Mouse (Mus musculus) adipocyte (in vitro differentiated cells): ENCODE measurements around the gene Slc41a1.

Source experiments
- DNase-seq: peaks from one replicate; pipeline ENCODE4 v3.0.0-alpha.2; 2016; ENCODE audit warnings: low spot score

Gene Slc41a1

DNA sequence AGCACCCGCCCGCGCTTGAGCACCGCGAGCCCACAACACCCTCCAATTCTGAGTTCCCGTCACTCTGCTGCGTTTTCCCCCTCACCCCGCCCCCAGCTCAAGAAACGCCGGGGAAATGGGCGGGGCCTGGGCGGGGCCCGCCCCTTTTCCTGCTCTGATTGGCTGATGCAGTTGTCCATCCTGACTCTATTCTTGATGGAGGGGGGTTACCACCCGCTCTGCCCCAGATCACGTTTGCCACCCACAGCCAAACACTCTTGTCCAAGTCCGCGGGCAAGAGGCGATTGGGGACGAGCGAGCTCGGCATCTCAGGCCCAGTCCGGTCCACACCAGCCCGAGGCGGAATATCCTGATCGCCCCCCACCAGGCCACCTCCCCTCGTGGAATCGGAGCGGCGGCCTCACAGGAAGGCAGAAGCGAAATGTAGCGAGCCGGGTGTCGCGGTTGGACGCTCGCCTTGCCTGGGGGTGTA lies 530 bp downstream of the Slc41a1 start:
- peak; percentile 94 for DNase-seq

- DNase-seq: peak; percentile 56
Measured at GRCm38 (mm10) chr1:131828297-131829126, 1.2 kb downstream of the Slc41a1 start.

- DNase-seq: no peak
Measured at GRCm38 (mm10) chr1:131829279-131829678, 2.0 kb downstream of the Slc41a1 start.

DNA sequence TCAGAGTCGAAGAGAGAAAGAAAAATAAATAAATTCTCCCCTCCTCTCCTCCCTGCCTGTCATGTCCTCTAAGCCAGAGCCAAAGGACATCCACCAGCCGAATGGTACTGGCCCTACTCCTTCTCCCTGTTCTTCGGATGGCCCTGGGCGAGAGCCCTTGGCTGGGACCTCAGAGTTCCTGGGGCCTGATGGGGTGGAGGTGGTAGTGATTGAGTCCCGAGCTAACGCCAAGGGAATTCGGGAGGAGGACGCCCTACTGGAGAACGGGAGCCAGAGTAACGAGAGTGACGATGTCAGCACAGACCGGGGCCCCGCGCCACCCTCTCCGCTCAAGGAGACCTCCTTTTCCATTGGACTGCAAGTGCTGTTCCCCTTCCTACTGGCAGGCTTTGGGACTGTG lies 3.3 kb downstream of the Slc41a1 start:
- no peak for DNase-seq

DNA sequence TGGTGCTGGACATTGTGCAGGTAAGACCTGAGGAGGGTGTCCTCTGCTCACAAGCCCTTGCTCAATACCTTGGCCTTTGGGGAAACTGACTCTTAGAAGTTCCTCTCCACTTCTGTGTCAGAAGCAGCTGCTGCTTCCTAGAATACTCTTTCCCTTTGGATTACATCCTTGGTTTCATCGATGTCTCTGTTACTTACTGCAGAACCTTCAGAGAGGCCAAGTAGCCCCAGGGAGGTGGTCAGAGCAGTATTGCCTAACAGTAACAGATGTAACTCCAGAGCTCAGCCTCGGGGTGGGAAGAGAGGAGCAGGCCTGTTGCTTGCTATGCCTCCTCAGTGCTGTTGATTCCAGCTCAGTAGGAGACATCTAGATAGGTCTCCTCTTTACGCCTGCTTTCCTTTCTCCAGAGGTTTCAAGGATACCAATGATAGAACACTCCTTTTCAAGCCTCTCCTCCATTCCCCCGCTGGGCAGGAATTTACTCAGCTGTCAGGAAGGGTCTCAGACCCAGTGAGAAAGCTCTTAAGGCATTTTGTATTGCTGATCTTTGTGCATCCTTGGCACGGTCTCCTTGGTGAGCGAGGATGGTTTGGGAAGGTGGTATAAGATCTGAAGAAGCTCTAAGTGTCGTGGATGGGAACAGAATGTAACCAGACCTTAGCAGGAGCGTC lies 3.8 kb downstream of the Slc41a1 start:
- no peak for DNase-seq

DNA sequence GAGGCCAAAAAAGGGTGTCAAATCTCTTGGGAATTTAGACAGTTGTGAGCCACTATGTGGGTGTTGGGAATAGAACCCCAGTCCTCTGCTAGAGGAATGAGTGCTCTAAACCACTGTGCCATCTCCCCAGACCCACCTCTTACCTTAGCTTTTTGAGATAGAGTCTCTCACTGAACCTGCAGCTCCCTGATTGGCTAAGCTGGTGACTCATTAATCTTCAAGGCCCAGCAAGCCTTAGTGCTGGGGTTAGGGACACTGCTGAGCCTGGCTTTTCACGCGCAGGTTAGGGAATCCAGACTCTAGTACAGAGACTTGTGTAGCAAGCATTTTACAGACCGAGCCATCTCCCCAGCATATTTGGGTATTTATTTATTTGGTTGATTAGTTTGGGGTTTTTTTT lies 9.7 kb downstream of the Slc41a1 start:
- no peak for DNase-seq

GRCm38 (mm10) chr1:131838542-131838941 lies 11.2 kb downstream of the Slc41a1 start:
- DNase-seq: no peak

DNA sequence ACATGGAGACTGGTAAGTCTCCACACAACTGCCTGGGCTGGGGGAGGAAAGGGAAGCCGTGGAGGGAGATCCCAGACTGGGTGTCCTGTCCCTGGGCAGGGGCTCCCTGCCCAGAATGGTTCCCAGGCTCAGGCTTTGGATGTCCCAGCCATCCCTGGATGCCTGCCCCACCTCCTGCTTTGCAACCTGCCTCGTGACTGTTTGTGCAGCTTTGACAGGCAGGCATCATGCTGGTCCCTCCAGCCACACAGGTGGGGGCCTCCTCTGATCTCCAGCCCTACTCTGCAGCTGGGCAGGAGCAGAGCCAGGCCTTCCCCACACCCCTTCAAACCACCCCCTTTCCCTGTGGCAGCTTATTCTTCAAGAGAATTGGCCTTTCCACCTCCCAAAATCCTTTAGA lies 12.0 kb downstream of the Slc41a1 start:
- DNase-seq: no peak

DNA sequence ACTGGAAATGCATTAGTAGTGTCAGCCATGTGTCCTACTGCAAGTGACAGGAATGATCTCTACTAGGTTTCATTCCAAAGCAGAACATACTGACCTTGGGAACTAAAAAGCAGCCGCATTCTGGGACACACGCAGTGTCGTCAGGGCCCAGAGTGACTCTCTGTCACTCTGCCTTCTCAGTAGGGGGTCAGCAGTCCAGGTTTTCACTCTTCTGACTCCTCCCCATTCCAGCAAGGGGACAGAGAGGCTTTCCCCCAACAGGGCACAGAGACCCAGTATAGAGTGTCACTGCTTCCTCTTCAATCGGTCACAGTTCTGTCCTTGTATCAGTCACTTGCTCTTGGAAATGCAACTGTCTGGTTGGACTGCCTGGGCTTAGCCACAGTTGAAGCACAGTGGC lies 14.9 kb downstream of the Slc41a1 start:
- DNase-seq: no peak

- DNase-seq: no peak
Measured at GRCm38 (mm10) chr1:131843758-131844157, 16.5 kb downstream of the Slc41a1 start.

GRCm38 (mm10) chr1:131844883-131845282 lies 17.6 kb downstream of the Slc41a1 start:
- no peak for DNase-seq

DNA sequence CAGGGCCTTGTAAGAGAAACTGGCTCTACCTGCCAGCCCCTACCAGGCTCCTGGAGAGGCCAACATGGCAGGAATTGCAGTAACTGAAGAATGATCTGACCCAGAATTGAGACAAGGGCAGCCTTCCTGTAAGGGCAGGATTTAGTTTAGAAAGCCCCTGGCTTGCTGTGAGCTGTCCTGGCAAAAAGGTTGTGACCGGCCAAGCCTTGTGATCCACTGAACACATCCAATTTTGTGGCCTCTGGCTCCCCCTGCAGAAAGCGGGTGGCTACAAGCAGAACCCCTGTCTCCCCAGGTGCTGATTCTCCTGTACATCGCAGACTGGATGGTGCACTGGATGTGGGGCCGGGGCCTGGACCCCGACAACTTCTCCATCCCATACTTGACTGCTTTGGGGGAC lies 19.0 kb downstream of the Slc41a1 start:
- peak; percentile 44 for DNase-seq

DNA sequence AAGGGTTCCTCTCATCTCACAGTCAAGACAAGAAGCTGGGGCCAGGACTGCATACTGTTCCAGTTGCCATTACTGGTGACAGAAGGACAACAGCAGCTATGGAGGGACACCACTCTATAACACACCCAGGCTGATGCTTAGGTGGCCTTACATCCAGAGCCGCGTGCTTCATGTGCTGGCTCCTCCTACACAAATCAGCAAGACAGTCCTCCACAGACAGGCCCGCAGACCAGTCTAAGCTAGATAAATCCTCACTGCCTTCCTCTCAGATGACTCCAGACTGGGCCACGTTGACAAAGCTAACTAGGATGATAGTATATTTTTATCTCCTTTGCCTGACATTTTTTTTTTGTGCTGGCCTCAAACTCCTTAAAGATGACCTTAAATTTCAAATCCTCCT lies 34.5 kb downstream of the Slc41a1 start:
- no peak for DNase-seq

- no peak for DNase-seq
Measured at GRCm38 (mm10) chr1:131865596-131865995, 38.3 kb downstream of the Slc41a1 start.

GRCm38 (mm10) chr1:131866304-131866999 lies 39.2 kb downstream of the Slc41a1 start:
- DNase-seq: no peak

DNA sequence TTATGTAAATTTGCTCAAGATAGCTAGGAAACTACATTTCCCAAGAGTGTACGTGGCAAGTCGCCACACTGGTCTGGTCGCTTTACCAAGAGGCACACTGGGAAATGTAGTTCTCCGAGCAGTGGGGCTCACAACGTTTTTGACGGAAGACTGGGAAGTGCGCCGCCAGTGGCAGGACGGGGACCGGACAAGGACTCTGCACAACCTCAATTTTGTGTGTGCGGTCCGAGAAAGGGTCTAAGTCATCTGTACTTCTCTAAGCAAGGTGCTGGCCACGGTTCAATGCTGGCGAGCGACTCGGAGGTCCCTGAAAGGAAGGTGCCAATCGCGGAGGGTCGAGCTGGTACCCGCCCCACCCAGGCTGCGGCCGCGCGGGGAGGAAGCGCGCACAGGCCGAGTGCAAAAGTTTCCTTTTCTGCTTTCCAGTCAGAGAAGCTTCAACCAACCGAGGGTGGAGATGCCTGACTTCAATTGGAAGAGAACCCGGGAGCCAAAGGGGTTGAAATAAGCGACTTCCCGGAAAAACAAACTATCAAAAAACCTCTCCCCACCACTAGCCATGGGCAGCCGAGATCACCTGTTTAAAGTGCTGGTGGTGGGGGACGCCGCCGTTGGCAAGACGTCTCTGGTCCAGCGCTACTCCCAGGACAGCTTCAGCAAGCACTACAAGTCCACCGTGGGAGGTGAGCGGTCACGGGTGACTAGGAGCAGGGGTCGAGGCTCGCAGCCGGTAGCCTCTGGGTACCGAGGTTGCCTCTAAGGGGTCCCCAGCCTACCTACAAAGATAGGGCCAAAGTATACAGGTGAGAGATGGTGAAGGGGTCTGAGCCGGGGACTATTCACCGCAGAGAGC lies 40.0 kb downstream of the Slc41a1 start, which contains the start of gene Rab29:
Gene Rab29 (plus strand): TSS at position 132 of the 853 bp plus-strand sequence.
- peak; percentile 94 for DNase-seq

DNA sequence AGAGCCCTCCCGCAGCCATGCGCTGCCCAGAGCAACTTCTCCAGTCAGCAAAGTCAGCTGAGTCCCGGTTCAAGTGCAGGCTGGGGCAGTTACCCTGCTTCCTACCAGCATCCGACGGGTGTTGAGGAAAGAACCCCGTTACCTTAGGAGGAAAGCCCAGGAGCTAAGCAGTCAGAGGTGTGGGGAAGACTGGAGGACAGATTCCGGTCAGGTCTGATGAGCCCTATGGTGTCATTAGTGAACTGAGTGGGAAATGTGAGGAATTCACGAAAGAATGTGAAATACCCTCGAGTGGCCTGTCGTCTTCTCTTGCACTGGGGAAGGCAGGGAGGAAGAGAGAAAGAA lies 40.6 kb downstream of the Slc41a1 start:
- DNase-seq: no peak

DNA sequence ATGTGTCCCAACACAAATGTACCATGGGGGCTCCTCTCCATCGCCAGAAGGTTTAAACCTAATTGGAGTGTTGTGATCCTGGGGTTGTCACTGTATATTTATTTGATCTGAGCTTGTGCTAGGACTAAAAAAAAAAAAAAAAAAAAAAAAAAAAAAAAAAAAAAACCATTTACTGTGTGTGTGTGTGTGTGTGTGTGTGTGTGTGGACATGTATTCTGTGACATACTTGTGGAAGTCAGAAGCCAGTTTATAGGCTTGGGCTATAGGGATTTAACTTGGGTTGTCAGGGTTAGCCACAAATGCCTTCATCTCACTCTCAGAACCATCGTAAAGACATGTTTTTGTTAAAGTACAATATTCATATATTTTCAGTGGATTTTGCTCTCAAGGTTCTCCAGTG lies 42.3 kb downstream of the Slc41a1 start:
- no peak for DNase-seq

DNA sequence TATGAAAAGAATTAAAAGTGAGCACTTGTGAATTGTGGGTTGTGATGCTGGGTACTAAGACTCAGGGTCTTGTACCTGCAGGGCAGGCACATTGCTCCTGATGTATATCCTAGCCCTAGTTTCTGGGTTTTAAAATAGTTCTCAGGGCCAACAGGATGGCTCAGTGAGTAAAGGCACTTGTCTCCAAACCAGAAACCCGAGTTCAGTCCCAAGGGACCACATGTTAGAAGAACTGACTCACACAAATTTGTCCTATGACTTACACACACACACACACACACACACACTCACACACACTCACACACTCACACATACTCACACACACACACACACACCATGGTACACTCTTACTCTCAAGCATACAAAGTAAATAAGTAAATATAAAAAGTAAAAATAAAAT lies 45.6 kb downstream of the Slc41a1 start:
- peak; percentile 21 for DNase-seq

DNA sequence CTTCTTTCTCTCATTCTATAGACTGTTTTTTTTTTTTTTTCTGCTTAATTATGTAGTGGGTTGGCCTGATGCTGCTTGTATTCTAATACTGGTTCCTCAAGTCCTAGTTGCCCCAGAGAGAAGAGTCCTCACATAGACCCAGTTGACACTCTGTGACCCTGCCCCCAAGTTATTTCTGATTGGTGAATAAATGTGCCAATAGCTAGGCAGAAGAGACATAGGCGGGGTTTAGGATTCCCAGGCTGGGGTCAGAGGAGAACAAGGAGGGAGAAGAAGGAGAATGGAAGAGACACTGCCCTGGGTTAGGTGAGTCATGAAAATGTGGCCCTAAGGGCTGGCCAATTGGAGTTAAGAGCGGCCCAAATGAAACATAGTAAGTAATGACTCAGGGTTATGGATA lies 52.5 kb downstream of the Slc41a1 start:
- no peak for DNase-seq

- DNase-seq: no peak
Measured at GRCm38 (mm10) chr1:131882787-131883186, 55.5 kb downstream of the Slc41a1 start.

DNA sequence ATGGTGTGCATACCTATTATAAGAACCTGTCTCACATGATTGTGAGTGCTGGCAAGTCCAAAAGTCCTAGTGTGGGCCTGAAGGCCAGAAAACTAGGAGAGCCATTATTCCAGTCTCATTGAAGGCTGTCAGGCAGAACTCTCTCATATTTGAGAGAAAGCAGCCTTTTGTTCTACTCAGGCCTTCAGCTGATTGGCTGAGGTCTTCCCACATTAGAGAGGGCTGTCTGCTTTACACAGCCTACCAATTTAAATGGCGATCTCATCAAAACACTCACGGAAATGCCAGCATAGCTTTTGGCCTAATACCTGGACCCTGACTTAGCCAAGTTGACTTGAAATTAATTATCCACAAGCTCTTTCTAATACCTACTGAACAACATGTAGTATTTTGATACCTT lies 58.9 kb downstream of the Slc41a1 start:
- DNase-seq: no peak
